Mouse (Mus musculus): ENCODE measurements around the gene Pdlim7. TPM values are rescaled to one million over a fixed set of nuclear protein-coding genes. Genes with fewer than 3 reads are reported as not detected.

Gene Pdlim7
- polyA plus RNA-seq, 1 experiment from 2014 or later = 221 TPM

DNA sequence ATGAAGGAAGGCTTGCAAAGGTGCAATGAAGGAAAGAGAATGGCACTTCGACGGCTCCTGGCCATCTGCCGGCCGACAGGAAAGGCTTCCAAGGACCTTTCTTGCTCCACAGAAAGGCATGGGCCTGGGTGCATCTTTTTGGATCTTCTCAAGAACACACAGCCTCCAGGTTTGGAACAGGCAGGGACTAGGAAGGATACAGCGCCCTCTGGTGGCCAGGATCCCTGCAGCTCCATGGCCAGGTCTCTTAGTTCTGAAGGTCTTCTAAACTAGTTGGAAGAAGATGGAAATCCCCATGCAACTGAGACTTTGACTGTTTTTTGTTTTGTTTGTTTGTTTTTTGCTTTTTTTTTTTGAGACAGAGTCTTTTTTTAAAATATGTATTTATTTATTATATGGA is 3.5 kb upstream of the Pdlim7 start:
- Histone ChIP-seq H3K4me1 (replicated peaks) (peaks cover 11% of the 10 kb centered on the region), H3K9me3 (replicated peaks) (no peaks in the 10 kb centered on the region), H3K9ac (no peak overlapping the region), H3K36me3 (no peaks in the 10 kb centered on the region), H3K4me3 (no peak overlapping the region), H3K4me2 (no peak overlapping the region), H3K27me3 (peaks cover 29% of the 10 kb centered on the region), H3K27ac (no peak overlapping the region)
- WGBS = 5% methylated on average over 5 of the region's 5 CpGs
- no peak for ATAC-seq (replicated peaks; ENCODE audit: insufficient number of reproducible peaks, insufficient read depth, low FRiP score, low read depth)

DNA sequence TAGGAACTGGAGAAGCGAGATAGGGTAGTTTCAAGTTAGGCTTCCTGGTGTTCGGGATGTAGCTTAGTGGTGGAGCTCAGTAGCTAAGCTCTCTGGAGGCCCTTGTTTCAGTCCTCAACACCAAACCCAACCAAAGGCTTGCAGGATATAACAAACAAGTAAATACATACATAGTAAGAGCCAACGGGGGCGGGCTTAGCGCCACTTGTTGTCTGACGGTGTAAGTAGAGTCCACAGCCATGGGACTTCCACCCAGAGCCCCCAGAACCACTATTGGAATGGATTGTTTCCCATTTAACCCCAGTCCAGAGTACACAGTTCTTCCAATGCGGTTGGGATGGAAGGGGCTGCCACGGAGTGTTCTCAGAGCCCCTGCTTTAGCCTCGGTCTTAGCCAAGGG is 352 bp upstream of the Pdlim7 start:
- H3K9ac ChIP-seq = no peak overlapping the region
- H3K4me1 ChIP-seq (replicated peaks) = peaks cover 42% of the 10 kb centered on the region
- WGBS = 23% methylated on average over 9 of the region's 9 CpGs
- ATAC-seq (replicated peaks; ENCODE audit: insufficient number of reproducible peaks, insufficient read depth, low FRiP score, low read depth) = no peak
- H3K36me3 ChIP-seq = peaks cover 8% of the 10 kb centered on the region
- H3K27me3 ChIP-seq = peaks cover 25% of the 10 kb centered on the region
- no peaks in the 10 kb centered on the region for H3K9me3 ChIP-seq (replicated peaks)
- peak overlapping the region; percentile 90 for H3K4me2 ChIP-seq
- H3K4me3 ChIP-seq = peak overlapping the region; percentile 88
- H3K27ac ChIP-seq = no peak overlapping the region

DNA sequence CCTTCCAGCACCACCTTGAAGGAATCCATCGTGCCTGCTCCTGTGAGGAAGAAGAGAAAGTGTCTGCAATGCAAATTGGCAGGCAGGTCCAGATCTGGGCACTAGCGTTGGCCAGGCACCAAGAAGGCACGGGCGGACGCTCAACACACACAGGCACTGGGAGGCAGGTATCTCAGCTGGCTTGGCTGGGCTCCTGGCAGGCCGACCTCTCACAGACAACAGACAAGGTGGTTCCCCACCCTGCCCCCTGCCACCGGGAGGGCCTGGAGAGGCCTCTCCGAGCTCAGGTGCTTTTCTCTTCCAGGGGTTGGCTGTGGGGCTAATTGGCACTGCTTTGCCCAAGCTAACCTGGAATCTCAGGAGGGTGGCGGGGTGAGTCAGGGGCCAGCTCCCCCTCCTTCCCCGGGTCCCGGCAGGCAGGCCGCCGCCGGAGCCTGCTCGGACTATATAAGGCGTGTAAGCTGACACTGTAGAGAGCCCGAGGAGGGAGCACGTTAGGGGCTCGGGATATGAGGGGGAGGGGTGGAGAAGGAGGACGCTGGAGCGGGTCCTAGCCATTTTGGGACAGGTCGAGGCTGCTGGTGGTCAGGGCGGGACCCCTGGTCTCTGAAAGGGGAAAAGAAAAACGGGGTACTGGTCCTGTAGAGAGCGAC is 971 bp downstream of the Pdlim7 start:
- Histone ChIP-seq H3K9me3 (replicated peaks) (no peaks in the 10 kb centered on the region), H3K27ac (peak overlapping the region; percentile 97), H3K4me2 (peak overlapping the region; percentile 90), H3K36me3 (peaks cover 20% of the 10 kb centered on the region), H3K27me3 (peaks cover 22% of the 10 kb centered on the region), H3K4me3 (peak overlapping the region; percentile 88), H3K9ac (peak overlapping the region; percentile 96), H3K4me1 (replicated peaks) (peaks cover 53% of the 10 kb centered on the region)
- ATAC-seq (replicated peaks; ENCODE audit: insufficient number of reproducible peaks, insufficient read depth, low FRiP score, low read depth) = peak; percentile 58
- under 1% methylated on average over 25 of the region's 25 CpGs for WGBS

DNA sequence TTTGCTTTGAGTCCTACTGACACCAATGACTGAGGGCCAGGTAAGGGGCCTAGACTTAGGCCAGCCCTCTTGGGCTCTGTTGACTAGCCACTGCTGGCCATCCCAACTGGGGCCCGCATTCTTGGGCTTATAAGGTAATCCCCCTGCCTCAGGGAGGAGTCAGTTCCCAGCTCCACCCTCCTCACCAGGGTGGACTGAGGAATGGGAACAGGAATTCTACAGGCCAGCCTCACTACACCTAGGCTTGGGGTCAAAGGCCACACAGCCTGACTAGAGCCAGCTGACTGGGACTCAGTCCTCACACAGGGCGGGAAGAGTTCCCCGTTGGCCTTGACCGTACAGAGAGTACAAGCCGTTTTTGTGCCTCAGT is 2.0 kb downstream of the Pdlim7 start:
- peak overlapping the region; percentile 96 for H3K9ac ChIP-seq
- peaks cover 56% of the 10 kb centered on the region for H3K4me1 ChIP-seq (replicated peaks)
- H3K9me3 ChIP-seq (replicated peaks) = no peaks in the 10 kb centered on the region
- H3K4me2 ChIP-seq = peak overlapping the region; percentile 90
- ATAC-seq (replicated peaks; ENCODE audit: insufficient number of reproducible peaks, insufficient read depth, low FRiP score, low read depth) = no peak
- WGBS = 18% methylated on average over 5 of the region's 5 CpGs
- peak overlapping the region; percentile 97 for H3K27ac ChIP-seq
- H3K36me3 ChIP-seq = peaks cover 30% of the 10 kb centered on the region
- H3K27me3 ChIP-seq = peaks cover 22% of the 10 kb centered on the region
- H3K4me3 ChIP-seq = peak overlapping the region; percentile 88

DNA sequence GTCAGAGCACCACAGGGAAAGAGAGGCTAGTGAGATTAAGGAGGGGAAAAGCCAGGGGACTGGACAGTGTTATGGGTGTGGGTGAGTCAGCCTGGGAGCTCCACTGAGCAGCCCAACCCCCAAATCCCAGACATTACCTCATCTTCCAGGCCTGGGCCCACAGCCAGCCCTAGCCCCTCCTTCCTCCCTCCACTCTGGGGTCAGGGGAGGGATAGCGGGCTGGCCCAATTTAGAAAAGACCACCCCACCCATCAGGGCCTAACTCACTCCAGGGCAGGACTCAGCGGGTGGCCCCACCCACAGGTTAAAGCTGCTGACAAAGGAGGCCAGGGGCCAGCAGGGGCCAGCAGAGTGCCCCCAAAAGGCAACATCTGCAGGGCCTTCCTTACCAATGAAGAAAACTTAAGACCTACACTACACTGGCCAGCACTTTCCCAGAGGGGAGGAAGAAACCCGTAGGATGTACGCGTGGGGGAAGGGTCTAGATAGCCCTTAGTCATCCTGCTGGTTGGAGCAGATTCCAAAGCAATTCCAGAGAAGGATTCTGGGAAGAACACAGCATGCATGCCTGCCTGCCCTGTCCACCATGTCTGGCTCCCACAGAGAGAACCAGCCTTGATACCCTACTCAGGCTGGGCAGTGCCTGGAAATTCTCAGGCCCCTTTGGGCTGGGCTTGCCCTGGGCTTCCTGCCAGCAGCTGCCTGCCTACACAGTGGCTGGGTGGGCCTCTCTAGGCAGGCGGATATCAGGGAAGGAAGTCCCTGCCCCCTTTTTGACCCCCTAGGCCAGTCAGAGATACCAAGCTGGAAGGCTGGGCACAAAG is 2.6 kb downstream of the Pdlim7 start:
- Histone ChIP-seq H3K9ac (peak overlapping the region; percentile 96), H3K4me1 (replicated peaks) (peaks cover 56% of the 10 kb centered on the region), H3K27me3 (peaks cover 22% of the 10 kb centered on the region), H3K36me3 (peaks cover 36% of the 10 kb centered on the region), H3K27ac (peak overlapping the region; percentile 97), H3K9me3 (replicated peaks) (no peaks in the 10 kb centered on the region), H3K4me3 (peak overlapping the region; percentile 88), H3K4me2 (peak overlapping the region; percentile 90)
- WGBS = 1% methylated on average over 6 of the region's 6 CpGs
- peak; percentile 78 for ATAC-seq (replicated peaks; ENCODE audit: insufficient number of reproducible peaks, insufficient read depth, low FRiP score, low read depth)

DNA sequence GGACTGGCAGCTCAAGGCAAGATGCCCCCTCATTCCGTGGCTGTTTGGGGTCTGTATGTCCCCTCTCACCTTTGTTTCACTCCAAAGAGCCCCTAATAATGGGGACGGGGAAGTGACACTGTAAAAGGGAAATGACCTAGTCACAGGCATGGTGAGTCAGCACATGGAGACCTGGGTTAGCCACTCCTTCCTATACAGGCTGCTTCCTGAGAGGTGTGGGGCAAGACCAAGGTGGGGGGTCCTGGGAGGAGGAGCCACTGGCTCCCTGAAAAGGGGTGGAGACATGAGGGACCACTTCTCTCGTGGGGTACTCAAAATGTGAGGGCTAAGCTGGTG is 3.2 kb downstream of the Pdlim7 start:
- Histone ChIP-seq H3K4me1 (replicated peaks) (peaks cover 56% of the 10 kb centered on the region), H3K4me3 (peak overlapping the region; percentile 88; the same call in 1 of the 2 replicates), H3K4me2 (peak overlapping the region; percentile 90), H3K9me3 (replicated peaks) (no peaks in the 10 kb centered on the region), H3K27ac (peak overlapping the region; percentile 97), H3K9ac (peak overlapping the region; percentile 96; the same call in 1 of the 2 replicates), H3K36me3 (peaks cover 42% of the 10 kb centered on the region), H3K27me3 (peaks cover 16% of the 10 kb centered on the region)
- WGBS = 29% methylated on average over 3 of the region's 3 CpGs
- ATAC-seq (replicated peaks; ENCODE audit: insufficient number of reproducible peaks, insufficient read depth, low FRiP score, low read depth) = no peak

DNA sequence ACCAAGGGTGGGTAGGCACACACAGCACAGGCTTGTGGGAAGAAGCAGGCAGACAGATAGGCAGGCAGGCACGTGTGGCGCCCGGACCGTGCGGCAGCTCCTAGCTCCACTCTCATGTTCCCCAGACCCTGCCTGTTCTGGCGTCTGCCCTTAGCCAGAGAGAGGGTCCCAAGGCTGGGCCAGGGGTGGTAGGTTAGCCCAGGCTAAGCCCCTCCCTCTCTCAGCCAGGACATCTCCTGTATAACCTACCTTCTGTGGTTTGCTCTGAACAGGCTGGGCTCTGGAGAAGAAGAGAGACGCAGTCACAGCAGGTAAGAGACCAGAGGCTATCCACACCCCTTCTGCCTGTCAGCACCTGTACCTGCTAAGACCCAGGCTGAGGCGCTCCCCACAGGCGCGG is 4.9 kb downstream of the Pdlim7 start:
- H3K36me3 ChIP-seq = peaks cover 53% of the 10 kb centered on the region
- WGBS = 89% methylated on average over 10 of the region's 10 CpGs
- ATAC-seq (replicated peaks; ENCODE audit: insufficient number of reproducible peaks, insufficient read depth, low FRiP score, low read depth) = no peak
- H3K9me3 ChIP-seq (replicated peaks) = no peaks in the 10 kb centered on the region
- no peaks in the 10 kb centered on the region for H3K27me3 ChIP-seq
- no peak overlapping the region for H3K4me2 ChIP-seq
- H3K4me1 ChIP-seq (replicated peaks) = peaks cover 52% of the 10 kb centered on the region
- H3K27ac ChIP-seq = no peak overlapping the region
- no peak overlapping the region for H3K9ac ChIP-seq
- H3K4me3 ChIP-seq = no peak overlapping the region

DNA sequence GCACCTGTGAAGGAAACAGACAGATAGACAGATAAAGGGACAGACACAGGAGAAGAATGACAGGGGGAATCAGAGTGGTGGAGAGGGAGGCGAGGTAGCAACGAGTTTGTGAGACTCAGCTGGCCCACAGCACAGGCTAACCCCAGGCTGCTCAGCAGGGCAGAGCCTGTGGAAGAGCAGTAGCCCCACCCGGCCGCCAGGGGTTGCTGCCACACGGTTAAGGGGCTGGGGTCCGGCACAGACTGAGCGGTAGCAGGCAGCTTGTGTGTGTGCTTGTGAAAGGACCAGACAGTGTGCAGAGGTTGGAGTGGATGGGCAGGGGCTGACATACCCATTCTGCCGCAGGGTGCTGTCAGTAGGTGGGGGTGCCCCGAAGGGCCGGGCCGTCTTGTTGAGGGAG is 5.6 kb downstream of the Pdlim7 start:
- 67% methylated on average over 11 of the region's 11 CpGs for WGBS
- no peak for ATAC-seq (replicated peaks; ENCODE audit: insufficient number of reproducible peaks, insufficient read depth, low FRiP score, low read depth)
- H3K36me3 ChIP-seq = peaks cover 59% of the 10 kb centered on the region
- no peak overlapping the region for H3K27ac ChIP-seq
- H3K9me3 ChIP-seq (replicated peaks) = no peaks in the 10 kb centered on the region
- H3K4me3 ChIP-seq = no peak overlapping the region
- peaks cover 54% of the 10 kb centered on the region for H3K4me1 ChIP-seq (replicated peaks)
- no peak overlapping the region for H3K9ac ChIP-seq
- H3K27me3 ChIP-seq = no peaks in the 10 kb centered on the region
- no peak overlapping the region for H3K4me2 ChIP-seq

DNA sequence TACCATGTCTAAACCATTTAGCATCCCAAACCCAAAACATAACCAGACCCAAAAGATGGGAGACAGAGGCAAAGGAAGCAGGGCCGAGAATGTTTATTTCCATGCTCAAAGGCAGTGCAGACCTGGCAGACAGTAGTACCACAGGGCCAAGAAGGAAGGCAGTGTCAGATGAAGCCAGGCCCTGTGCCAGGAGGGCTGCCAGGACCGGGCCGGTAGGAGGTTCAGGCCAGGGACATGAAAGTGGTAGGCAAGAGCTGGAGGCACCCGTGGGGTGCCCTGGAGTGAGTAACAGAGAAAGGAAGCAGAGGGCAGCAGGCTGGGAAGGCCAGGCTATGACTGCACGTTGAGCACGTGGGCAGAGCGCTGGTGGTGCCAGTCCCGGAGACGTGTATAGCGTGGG is 6.8 kb downstream of the Pdlim7 start:
- H3K27ac ChIP-seq = no peak overlapping the region
- no peak overlapping the region for H3K9ac ChIP-seq
- H3K36me3 ChIP-seq = peaks cover 70% of the 10 kb centered on the region
- ATAC-seq (replicated peaks; ENCODE audit: insufficient number of reproducible peaks, insufficient read depth, low FRiP score, low read depth) = no peak
- 86% methylated on average over 10 of the region's 10 CpGs for WGBS
- 0 out of 2 replicates have a peak, but pooled peaks cover 3% of the 10 kb centered on the region for H3K27me3 ChIP-seq
- H3K4me1 ChIP-seq (replicated peaks) = peaks cover 46% of the 10 kb centered on the region
- H3K4me2 ChIP-seq = no peak overlapping the region
- H3K4me3 ChIP-seq = no peak overlapping the region
- no peaks in the 10 kb centered on the region for H3K9me3 ChIP-seq (replicated peaks)

DNA sequence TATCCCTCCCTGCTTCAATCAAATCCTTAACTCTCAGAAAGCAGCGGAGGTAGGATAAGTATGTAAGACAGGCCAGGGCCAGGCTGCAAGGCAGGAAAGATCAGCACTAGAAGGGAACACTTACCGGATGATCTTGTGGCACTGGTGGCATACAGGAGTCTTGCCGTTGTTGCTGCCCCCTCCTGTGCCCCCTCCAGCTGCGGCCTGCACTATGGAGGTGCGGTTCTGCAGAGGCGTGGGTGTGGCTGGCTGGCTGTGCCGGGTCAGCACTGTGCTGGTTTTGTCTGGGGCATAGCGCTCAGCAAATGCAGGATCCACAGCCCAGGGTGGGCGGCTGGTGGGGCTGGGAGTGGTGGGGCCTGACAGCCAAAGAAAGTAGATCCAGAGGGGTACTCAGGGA is 7.7 kb downstream of the Pdlim7 start:
- peaks cover 79% of the 10 kb centered on the region for H3K36me3 ChIP-seq
- no peaks in the 10 kb centered on the region for H3K9me3 ChIP-seq (replicated peaks)
- no peak overlapping the region for H3K4me2 ChIP-seq
- 0 out of 2 replicates have a peak, but pooled peaks cover 3% of the 10 kb centered on the region for H3K27me3 ChIP-seq
- peaks cover 37% of the 10 kb centered on the region for H3K4me1 ChIP-seq (replicated peaks)
- H3K27ac ChIP-seq = no peak overlapping the region
- WGBS = 96% methylated on average over 9 of the region's 9 CpGs
- no peak overlapping the region for H3K9ac ChIP-seq
- no peak for ATAC-seq (replicated peaks; ENCODE audit: insufficient number of reproducible peaks, insufficient read depth, low FRiP score, low read depth)
- no peak overlapping the region for H3K4me3 ChIP-seq

DNA sequence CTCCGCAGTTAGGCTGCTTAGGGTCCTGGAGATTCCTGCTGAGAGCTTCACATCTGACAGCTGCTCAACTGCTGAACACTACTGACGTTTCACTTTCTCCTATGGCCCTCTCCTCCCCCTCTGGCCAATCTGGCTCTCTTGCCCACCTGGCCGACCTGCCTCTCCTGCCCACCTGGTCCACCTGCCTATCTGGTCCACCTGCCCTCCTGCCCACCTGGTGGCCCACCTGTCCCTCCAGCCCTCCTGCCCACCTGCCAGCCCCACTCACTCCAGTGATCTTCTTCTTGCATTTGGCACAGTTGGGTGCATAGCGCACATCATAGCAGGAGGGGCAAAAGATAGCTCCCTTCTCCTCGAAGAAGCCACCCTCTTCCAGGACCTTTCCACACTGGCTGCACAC is 9.1 kb downstream of the Pdlim7 start:
- Histone ChIP-seq H3K9ac (no peak overlapping the region), H3K4me3 (no peak overlapping the region), H3K4me1 (replicated peaks) (peaks cover 23% of the 10 kb centered on the region), H3K36me3 (peaks cover 87% of the 10 kb centered on the region), H3K4me2 (no peak overlapping the region), H3K27me3 (peaks cover 9% of the 10 kb centered on the region; the same call in 1 of the 2 replicates), H3K27ac (no peak overlapping the region), H3K9me3 (replicated peaks) (no peaks in the 10 kb centered on the region)
- no peak for ATAC-seq (replicated peaks; ENCODE audit: insufficient number of reproducible peaks, insufficient read depth, low FRiP score, low read depth)
- WGBS = 78% methylated on average over 5 of the region's 5 CpGs

Measured in heart, embryonic 15.5 days (tissue).